Mouse (Mus musculus) right cerebral cortex, postnatal 36 days (tissue): Measurements from ENCODE around the gene Fam20c.

Experiments
- DNase-seq, 2 experiments: peaks; one replicate each; pipeline ENCODE4 v3.0.0; 2022; ENCODE audit warnings: low spot score in 2 of 2, mixed read lengths in 1 of 2

Gene Fam20c

DNA sequence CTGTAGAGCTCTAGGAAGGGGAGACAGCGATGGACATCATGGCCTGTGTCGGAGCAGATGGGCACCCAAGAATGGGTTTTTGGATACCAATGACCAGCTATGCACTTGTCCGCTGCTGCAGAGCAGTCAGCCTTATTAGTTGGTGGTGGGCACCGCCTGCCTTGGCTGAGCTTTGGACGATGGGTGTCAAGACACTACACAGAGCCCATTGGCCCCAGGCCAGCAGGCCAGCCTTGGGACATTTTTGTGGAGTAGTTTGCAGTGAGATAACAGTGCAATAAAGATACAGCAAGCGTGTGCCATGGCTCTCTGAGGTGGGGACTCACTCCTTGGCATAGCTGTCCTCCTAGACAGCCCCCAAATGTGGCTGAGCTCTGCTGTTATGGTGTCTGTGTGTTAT is 55.5 kb downstream of the Fam20c start:
- DNase-seq, result no peak

DNA sequence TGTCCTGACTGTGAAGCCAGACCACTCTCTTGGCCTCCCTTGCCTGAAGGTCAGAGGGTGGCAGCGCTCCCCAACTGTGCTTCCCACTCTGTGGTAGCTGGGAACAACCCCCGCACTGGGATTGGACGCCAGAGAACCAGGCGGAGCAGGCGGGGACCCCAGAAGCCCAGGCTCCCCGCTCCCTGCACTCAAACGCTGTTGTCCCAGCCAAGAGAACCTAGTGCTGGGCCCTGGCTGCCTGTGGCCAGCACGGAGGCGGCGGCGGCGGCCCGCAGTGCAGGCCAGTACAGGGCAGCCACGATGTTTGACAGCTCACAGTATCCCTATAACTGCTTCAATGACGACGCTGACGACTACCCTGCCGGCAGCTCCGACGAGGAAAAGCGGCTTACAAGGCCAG is 65.5 kb downstream of the Fam20c start, which contains the start of gene Gm5294:
Gm5294 (plus strand) TSS at position 301 of the 400 bp plus-strand sequence.
- no peak for DNase-seq

DNA sequence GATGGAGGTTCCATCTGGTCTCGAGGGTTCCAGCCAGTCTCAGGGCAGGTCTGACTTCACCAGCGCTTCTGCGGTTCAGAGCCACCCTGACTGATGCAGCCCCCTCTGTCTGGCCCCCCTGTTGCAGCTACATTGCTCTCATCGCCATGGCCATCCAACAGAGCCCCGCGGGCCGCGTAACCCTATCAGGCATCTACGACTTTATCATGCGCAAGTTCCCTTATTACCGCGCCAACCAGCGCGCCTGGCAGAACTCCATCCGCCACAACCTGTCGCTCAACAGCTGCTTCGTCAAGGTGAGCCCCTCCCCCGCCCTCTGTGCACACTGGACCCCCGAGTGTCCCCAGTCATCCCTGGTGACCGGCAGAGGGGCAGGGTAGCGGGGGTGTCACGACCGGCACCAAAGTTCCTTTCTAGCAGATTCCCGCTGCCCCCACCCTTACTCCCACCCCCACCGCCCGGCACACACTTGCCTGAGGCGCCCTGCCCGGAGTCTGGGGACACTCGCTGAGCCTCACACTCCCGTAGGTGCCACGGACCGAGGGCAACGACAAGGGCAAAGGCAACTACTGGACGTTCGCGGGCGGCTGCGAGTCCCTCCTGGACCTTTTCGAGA is 66.5 kb downstream of the Fam20c start:
- no peak for DNase-seq

DNA sequence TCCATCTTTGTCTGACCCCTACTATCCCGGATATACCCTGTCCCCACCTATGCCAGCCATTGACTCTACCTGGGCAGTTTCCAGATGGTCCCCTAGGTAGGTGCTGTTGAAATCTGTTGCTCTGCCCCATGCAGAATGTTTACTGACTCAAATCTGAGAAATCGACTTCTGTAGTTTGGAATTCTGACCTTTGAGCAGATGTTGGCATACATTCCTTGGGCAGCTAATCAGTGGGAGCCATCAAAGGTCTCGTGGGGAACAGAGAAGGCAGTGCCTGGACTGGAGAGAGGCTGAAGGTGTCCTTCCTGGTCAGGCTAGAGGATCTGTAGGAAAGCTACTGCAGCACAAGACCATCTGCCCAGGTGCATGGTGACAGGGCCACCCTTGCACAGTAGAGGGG is 70.8 kb downstream of the Fam20c start:
- DNase-seq, result no peak

DNA sequence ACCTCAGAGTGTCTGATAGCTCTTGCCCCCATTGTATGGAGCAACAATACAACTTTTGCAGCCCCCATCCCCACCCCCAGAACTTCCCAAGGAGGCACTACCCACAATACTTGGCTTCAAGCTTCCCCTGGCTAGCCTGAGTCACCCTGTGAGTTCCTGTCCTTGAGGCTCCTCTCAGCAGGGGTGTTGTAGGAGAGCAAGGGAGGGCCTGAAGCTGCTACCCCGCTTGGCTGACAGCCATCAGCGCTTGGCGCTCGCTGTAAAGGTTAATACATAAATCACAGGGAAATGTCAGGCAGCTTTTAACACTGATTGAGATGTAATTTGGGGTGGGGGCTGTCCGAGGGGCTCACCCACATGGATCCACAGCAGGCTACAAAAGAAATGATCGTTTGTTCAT is 79.1 kb downstream of the Fam20c start:
- DNase-seq, result no peak

DNA sequence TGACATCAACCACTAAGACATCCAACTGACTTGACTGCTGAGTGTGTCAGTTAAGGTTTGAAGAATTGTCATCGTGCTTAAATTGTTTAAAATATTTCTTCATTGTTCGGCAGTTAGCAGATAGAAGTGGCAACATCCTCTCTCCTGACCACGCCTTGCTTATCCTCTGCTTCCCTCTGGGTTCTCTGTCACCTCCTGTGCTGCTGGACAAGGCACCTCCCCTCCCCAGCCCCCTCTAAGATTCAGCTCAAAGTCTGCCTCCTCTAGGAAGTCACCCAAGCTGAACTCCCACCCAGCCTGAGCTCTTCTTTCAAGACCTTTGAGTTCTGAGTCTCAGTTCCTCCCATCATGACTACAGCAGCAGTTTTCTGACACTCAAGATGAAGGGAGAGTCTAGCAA is 80.6 kb downstream of the Fam20c start:
- no peak for DNase-seq

DNA sequence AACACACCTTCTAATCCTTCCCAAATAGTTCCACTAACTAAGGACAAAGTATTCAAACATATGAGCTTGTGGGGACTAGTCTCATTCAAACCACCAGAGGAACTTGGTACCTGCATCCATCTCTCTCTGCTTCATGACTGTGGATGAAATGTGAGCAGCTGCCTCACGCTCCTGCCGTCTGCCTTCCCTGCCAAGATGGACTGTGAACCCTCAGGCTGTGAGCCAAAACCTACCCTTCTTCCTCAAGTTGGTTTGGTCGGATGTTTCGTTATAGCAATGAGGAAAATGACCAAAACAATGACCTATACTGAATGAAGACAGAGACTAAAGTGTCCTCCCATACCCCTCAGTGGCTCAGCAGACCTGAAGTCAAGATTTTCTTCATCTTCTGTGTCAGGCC is 86.7 kb downstream of the Fam20c start:
- DNase-seq, result no peak

DNA sequence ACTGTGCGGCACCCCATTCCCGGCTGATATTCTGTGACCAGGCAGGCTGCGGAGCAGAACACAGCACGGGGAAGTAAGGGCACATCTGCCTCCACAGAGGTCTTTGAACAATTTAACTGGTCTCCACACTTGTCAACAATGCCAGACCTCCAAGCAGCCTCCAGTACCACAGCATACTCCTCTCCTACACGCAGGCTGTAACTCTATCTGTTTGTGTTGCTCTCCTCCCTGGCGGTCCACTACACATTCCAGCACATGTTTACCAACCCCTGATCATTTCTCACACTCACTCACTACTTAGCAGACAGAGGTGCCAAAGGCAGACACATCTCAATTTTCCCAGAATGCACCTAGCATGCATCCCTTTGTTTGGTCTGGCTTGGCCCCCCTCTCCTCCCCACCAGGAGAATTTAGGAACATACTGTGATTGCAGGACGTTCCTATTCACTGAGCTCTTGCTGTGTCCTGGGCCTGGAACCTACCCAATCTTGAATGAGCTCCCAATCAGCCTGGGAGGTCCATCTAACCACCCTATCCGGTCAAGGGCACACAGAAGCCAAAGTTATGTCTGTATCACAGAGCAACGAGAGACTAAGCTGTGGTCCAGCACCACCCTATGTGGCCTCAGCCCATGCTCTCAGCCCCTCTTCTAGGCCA is 89.0 kb downstream of the Fam20c start:
- DNase-seq, result no peak

DNA sequence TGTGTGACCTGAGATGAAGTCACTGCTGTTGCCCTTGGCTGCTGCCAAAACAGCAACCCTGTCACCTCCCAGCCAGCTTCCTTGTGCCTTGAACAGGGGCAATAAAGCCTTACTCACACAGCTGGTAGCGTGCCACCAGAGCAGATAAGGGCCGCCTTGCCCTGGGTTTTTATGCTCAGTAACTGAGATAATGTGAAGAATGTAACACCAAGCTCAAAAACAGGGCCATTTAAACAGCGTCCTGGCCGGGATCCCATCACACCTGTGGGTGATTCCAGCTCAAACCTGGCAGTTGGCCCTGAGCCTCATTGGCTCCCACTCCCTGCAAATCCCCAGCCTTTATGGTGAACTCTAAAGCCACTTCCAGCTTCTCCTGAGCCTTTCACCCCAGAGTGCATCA is 92.2 kb downstream of the Fam20c start:
- no peak for DNase-seq

DNA sequence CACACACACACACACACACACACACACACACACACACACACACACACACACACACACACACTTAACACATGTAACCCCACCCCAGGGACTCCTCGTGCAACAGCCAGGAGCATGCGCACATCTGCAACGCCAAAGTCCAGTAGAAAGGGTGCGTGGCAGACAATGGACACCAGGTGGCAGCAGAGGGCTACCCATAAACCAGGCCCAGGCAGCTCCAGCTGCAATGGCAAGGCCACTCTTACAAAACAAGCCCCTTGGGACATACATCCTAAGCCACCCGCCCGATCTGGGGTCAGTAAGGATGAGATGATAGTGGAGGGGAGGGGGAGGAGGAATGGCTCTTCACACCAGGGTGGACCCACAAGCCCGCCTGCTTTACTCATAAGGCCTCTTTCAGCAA is 93.8 kb downstream of the Fam20c start:
- peak; percentile 81 to 86 for DNase-seq

DNA sequence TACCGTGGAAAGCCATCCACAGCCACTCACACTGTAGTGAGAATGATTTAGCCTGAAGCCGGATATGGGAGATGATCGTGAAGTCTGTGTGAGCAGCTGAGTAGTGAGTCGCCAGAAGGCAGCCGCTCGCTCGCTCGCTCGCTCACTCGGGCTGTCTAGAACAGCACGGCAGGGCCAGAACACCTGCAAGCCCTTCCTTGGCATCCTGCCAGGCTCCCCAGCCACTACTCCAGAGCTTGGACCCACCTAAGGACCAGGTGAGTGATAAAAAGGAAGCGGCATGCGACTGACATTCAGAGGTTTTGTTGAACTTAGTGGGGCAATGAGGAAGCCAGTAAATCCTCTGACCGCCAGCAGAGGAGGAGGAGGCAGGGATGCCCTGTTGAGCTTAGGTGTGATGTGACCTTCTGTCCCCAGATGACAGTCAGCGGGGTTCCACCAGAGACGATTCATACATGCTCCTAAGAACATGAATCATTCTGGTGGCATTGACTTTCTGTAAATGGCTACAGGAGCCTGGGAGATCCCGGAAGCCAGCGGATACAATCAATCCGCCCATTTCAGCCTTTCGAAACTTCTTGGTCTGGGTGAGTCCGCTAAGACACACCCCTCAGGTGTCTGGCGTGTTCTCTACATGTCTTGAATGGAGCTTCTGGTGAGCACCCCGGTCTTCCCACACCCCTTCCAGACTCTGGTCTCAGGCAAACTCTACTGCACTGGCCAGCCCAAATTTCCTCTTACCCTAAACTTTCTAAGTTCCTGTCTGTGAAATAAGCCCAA is 95.6 kb downstream of the Fam20c start:
- DNase-seq, result no peak

DNA sequence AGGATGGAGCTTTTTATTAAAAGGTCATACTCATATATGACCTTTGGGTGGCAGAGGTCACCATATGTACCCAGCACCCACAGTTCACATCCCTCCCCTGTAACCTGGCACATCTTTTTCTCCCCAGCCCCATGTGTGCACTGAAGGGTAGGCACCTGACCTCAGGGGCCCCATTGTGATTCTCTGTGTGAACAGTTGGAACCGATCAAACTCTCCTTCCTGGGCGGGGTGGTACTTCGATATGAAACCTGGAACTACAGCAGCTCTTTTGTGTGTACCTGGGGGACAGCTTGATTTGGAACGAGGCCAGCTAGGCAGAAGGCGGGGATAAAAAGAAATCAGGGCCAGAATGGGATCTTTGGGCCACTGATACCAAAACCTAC is 96.1 kb downstream of the Fam20c start:
- no peak for DNase-seq

DNA sequence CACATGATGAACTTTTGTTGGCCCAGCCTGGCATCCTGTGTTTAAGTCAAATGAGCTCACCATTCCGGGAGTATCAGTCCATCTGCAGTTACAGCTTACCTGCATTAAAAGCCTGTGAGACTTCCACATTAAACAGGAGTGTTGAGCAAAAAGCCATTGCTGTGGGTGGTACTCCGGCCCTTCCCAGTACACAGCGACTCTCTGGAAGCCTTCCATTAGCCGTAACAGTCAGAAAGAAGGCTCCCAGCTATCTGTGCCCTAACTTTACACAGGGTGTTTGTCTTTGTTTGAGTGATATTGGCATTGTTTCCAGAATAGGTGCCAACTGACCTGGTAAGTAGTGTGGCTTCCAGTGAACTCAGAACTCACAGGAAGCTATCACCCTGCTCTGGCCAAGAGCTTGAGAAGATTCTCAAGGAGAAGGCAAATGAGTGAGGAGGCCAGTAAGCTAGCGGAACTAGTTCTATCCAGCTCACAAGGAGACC is 97.0 kb downstream of the Fam20c start:
- DNase-seq, result no peak

DNA sequence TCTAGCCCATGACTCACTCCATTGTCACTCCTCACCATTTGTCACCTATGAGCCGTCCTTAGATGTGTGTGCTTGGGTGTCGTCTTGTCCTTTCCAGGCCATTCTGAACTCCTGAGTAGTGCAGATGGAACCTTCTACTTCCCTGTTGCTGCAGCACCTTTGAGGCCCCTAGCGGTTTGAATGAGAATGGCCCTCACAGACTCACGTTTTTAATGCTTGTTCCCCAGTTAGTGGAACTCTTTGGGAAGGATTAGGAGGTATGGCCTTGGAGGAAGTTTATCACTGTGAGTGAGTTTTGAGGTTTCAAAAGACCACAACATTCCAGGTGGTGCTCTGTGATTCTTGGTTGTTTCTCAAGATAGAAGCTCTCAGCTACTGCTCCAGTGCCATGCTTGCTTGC is 97.8 kb downstream of the Fam20c start:
- no peak for DNase-seq

DNA sequence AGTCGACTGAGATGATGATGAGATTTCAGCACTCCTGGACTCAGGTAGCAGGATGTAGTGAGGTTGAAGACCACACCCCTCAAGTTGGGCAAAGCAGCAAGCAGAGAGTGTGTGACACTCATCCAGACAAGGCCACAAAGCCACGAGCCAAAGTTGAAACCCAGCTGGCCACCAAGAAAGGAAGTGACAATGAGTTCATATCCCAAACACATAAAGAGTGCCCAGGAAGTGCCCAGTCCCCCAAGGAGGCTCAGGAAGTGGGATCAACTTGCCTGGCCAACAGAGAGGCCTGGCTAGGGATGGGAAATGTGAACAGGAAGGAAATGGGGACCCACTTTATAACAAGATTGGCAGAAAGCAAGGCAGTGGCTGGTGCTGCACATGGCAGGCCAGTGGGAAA is 99.0 kb downstream of the Fam20c start:
- no peak for DNase-seq

DNA sequence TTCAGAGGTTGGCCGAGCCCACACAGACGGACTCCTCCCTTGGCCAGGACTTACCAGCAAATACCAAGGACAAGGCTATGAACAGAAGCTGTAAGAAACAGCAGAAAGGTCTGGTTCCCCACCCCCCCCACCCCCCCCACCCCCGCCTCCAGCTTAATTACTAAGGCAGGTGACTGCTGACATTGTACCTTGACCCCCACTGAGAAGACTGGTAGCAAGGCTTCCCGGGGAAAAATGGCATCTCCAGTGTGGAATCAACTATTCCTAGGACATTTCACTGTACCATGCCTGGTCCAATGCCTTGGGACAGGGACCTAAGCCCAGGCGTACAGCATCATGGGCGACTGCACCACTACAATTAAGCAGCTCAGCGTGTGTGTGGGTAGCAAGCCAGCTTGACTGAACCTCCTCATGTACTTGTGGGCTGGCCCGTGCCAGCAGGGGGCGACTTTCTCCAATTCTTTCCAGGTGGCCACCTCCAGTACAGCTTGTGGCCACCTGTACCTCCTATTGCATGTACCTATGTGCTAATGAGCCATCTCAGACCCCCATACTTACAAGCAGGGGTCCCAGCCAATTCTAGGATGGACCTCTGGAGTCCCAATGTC is 102.8 kb downstream of the Fam20c start:
- DNase-seq, result peak; percentile 67 to 80

DNA sequence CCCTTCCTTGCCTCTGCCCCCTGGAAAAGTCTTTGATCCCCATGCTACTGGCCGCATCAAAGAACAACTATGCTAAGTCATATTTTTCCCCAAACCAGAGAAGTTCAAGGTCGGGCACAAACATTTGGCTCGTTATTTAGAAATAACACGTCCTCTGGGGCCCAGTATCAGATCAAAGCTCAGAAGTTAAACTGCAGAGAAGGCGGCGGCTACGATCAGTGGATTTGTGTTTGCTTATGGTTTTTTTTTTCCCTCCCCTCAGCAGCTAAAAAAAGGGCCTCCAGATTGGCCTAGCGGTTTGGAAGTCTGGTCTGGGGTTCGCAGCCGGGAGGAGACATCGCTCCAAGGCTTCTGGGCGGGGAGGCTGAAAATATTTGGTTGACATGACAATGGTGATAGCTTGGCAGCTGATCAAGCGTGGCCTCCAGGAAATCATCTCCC is 103.5 kb downstream of the Fam20c start:
- DNase-seq, result no peak
